Comparison of ENCODE assay signal across 9 mouse cellular contexts in the genomic region with DNA sequence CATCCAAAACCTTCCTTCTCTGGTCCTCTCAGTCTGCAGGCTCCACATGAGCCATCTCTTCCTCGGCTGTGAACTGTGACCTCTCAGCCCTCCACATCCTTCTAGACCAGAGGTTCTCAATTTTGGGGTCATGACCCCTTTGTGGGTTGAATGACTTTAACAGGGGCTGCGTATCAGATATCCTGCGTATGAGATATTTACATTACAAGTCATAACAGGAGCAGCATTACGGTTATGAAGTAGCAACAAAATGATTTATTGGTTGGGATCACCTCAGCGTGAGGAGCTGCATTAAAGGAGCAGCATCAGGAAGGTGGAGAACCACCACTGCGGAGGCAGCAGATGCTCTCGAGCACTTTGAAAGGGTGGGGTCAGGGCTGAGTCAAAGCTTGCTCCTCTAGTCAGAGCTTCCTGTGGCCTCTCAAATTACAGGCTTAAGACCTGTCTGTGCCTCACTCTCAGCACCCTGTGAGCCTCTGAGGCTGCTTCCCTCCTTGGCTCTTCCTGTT. TPM values are rescaled to one million over a fixed set of nuclear protein-coding genes. Genes with fewer than 3 reads are reported as not detected.
DNase-seq lines count a peak whose midpoint lies in the region; ATAC-seq and TF ChIP-seq lines count a peak whose summit lies in the region.
"Had no signal": no experiment of that assay in that cellular context is flagged by ENCODE, and none has a peak within 500 bp of the region (broad histone marks: within the 10 kb centered on the region; RNA-seq: fewer than 3 reads in every experiment).

No protein-coding gene starts in this region.

- no peak overlapping the region for H3K27ac ChIP-seq in heart, embryonic 13.5 days (replicated peaks)
- no peak overlapping the region for H3K27ac ChIP-seq in heart, adult 2 months
- no peak overlapping the region for H3K27ac ChIP-seq in intestine, embryonic 16.5 days (ENCODE audit: low read length)

- peaks cover 98% of the 10 kb centered on the region for H3K36me3 ChIP-seq in heart, embryonic 13.5 days
- H3K36me3 ChIP-seq in heart, adult 2 months (ENCODE audit: control insufficient read depth, insufficient read depth, low read length) = no peaks in the 10 kb centered on the region
- H3K36me3 ChIP-seq in intestine, embryonic 16.5 days (ENCODE audit: control insufficient read depth, insufficient read depth, low read length) = peaks cover 5% of the 10 kb centered on the region; the same call in 1 of the 2 replicates

- no peaks in the 10 kb centered on the region for H3K79me2 ChIP-seq in heart, adult 2 months (replicated peaks; ENCODE audit: control insufficient read depth, insufficient read depth, low read length)

- H3K9ac ChIP-seq in heart, embryonic 13.5 days = 0 out of 2 replicates have a peak overlapping the region, but pooled peaks have one; percentile 2
- H3K9ac ChIP-seq in heart, adult 2 months (ENCODE audit: low read depth, low read length) = no peak overlapping the region
- no peak overlapping the region for H3K9ac ChIP-seq in intestine, embryonic 16.5 days (ENCODE audit: low read depth, low read length)

- DNase-seq in heart, adult 2 months = no peak
- DNase-seq in urinary bladder, postnatal 14 days (ENCODE audit: low spot score) = peak; percentile 32
- no peak for DNase-seq in urinary bladder, postnatal 10 days (ENCODE audit: low spot score)
- DNase-seq in testis, postnatal 10 days (ENCODE audit: low spot score) = no peak
- no peak for DNase-seq in frontal cortex, postnatal 25 days (ENCODE audit: low spot score in 2 of 2)
- DNase-seq in gastrocnemius, postnatal 25 days = no peak
- DNase-seq: retina, postnatal 1 day had no signal

- intact Hi-C loops in heart, adult 2 months (cut with DNase I) = no loop called here

- no peak overlapping the region for H3K4me3 ChIP-seq in heart, embryonic 13.5 days
- no peak overlapping the region for H3K4me3 ChIP-seq in heart, adult 2 months
- H3K4me3 ChIP-seq in intestine, embryonic 16.5 days (ENCODE audit: low read length) = no peak overlapping the region

- no peak for ATAC-seq in heart, embryonic 13.5 days (ENCODE audit: extremely low read depth, insufficient number of reproducible peaks, low FRiP score, low TSS enrichment)
- peak; percentile 40; the same call in 1 of the 2 replicates for ATAC-seq in intestine, embryonic 16.5 days

- no peak for TF ChIP-seq POLR2A in heart, adult 2 months (IDR thresholded peaks at IDR 0.05; ENCODE audit: insufficient read depth, low read depth, low read length)

- H3K9me3 ChIP-seq in heart, embryonic 13.5 days = no peaks in the 10 kb centered on the region
- H3K9me3 ChIP-seq in intestine, embryonic 16.5 days (ENCODE audit: control insufficient read depth, low read length) = no peaks in the 10 kb centered on the region

- no peak overlapping the region for H3K4me2 ChIP-seq in heart, embryonic 13.5 days
- no peak overlapping the region for H3K4me2 ChIP-seq in intestine, embryonic 16.5 days (ENCODE audit: low read depth, low read length)

- no peaks in the 10 kb centered on the region for H3K4me1 ChIP-seq in heart, embryonic 13.5 days
- H3K4me1 ChIP-seq in heart, adult 2 months (ENCODE audit: control insufficient read depth, insufficient read depth, low read length) = no peaks in the 10 kb centered on the region
- no peaks in the 10 kb centered on the region for H3K4me1 ChIP-seq in intestine, embryonic 16.5 days (ENCODE audit: control insufficient read depth, insufficient read depth, low read length)

- H3K27me3 ChIP-seq in heart, embryonic 13.5 days (replicated peaks) = no peaks in the 10 kb centered on the region
- no peaks in the 10 kb centered on the region for H3K27me3 ChIP-seq in heart, adult 2 months (ENCODE audit: control insufficient read depth, insufficient read depth, low read length)
- H3K27me3 ChIP-seq in intestine, embryonic 16.5 days (replicated peaks; ENCODE audit: control insufficient read depth, insufficient read depth, low read length) = no peaks in the 10 kb centered on the region

- TF ChIP-seq EP300 in heart, adult 2 months (IDR thresholded peaks at IDR 0.05; ENCODE audit: insufficient read depth, low read depth, low read length) = no peak

- TF ChIP-seq CTCF in heart, adult 2 months (IDR thresholded peaks at IDR 0.05) = no peak

- WGBS in heart, embryonic 13.5 days = 59% methylated on average over 7 of the region's 7 CpGs
- 64% methylated on average over 7 of the region's 7 CpGs for WGBS in heart, adult 2 months
- 24% methylated on average over 7 of the region's 7 CpGs for WGBS in intestine, embryonic 16.5 days

RNA-seq across cellular contexts. Expression of a gene that starts 44.4 kb away (rescaled TPM):
- polyA plus RNA-seq in heart, embryonic 13.5 days (2015; fragmentation: Nextera tagmentation; extraction: Ambion mirVana) = 69.5 and 76.5 TPM in 2 replicates
- total RNA-seq in heart, adult 2 months (2021) = 10 to 100 TPM; 47.1 to 57.9 TPM
- polyA plus RNA-seq in heart, adult 2 months (2012; rRNA removed) = 78.0 and 89.5 TPM in 2 replicates
- polyA plus RNA-seq in intestine, embryonic 16.5 days (2015; fragmentation: Nextera tagmentation; extraction: Ambion mirVana) = 56.9 and 57.2 TPM in 2 replicates
- 10 to 100 TPM; 29.2 to 33.2 TPM for total RNA-seq in gastrocnemius, postnatal 25 days (2021)

RNA-seq across cellular contexts. Expression of a gene that starts 56.7 kb away (rescaled TPM):
- polyA plus RNA-seq in heart, embryonic 13.5 days (2015; fragmentation: Nextera tagmentation; extraction: Ambion mirVana) = 30.4 and 34.7 TPM in 2 replicates
- total RNA-seq in heart, adult 2 months (2021) = 10 to 100 TPM; 21.3 to 22.5 TPM
- polyA plus RNA-seq in heart, adult 2 months (2012; rRNA removed) = 7.1 and 11.1 TPM in 2 replicates
- 45.9 and 48.3 TPM in 2 replicates for polyA plus RNA-seq in intestine, embryonic 16.5 days (2015; fragmentation: Nextera tagmentation; extraction: Ambion mirVana)
- total RNA-seq in gastrocnemius, postnatal 25 days (2021) = 10 to 100 TPM; 23.2 to 23.8 TPM
